Mouse (Mus musculus): ENCODE results near the gene Il17re. TPM values are rescaled to one million over a fixed set of nuclear protein-coding genes. Genes with fewer than 3 reads are reported as not detected.

The Il17re gene
- polyA plus RNA-seq, 1 experiment from 2014 or later = not detected

- H3K4me3 ChIP-seq (replicated peaks; ENCODE audit: low read depth, low read length) = peak overlapping the region; percentile 64
- no peaks in the 10 kb centered on the region for H3K27me3 ChIP-seq (ENCODE audit: control insufficient read depth, insufficient read depth, low read length)
- WGBS = 8% methylated on average over 10 of the region's 10 CpGs
- ATAC-seq (ENCODE audit: low FRiP score, low TSS enrichment) = peak; percentile 51
- H3K9me3 ChIP-seq (ENCODE audit: control insufficient read depth, low read length) = no peaks in the 10 kb centered on the region
- peaks cover 14% of the 10 kb centered on the region for H3K36me3 ChIP-seq (ENCODE audit: control insufficient read depth, insufficient read depth, low read length)
- H3K4me1 ChIP-seq (ENCODE audit: control insufficient read depth, insufficient read depth, low read length) = peaks cover 21% of the 10 kb centered on the region
- H3K27ac ChIP-seq (replicated peaks; ENCODE audit: low read depth, low read length) = peak overlapping the region; percentile 86
- peak; percentile 71 for DNase-seq
- H3K9ac ChIP-seq (replicated peaks; ENCODE audit: low read length) = peak overlapping the region; percentile 77
- H3K4me2 ChIP-seq (ENCODE audit: low read length) = peak overlapping the region; percentile 79
Measured at GRCm38 (mm10) chr6:113483729-113484128, 25.4 kb downstream of the Il17re start.

GRCm38 (mm10) chr6:113487125-113487576 is 28.9 kb downstream of the Il17re start:
- peaks cover 21% of the 10 kb centered on the region for H3K4me1 ChIP-seq (ENCODE audit: control insufficient read depth, insufficient read depth, low read length)
- H3K9me3 ChIP-seq (ENCODE audit: control insufficient read depth, low read length) = no peaks in the 10 kb centered on the region
- H3K27ac ChIP-seq (replicated peaks; ENCODE audit: low read depth, low read length) = no peak overlapping the region
- no peak for DNase-seq
- WGBS = 68% methylated on average over 7 of the region's 7 CpGs
- no peak for ATAC-seq (ENCODE audit: low FRiP score, low TSS enrichment)
- H3K27me3 ChIP-seq (ENCODE audit: control insufficient read depth, insufficient read depth, low read length) = no peaks in the 10 kb centered on the region
- H3K36me3 ChIP-seq (ENCODE audit: control insufficient read depth, insufficient read depth, low read length) = peaks cover 43% of the 10 kb centered on the region
- H3K9ac ChIP-seq (replicated peaks; ENCODE audit: low read length) = no peak overlapping the region
- no peak overlapping the region for H3K4me3 ChIP-seq (replicated peaks; ENCODE audit: low read depth, low read length)
- no peak overlapping the region for H3K4me2 ChIP-seq (ENCODE audit: low read length)

- no peaks in the 10 kb centered on the region for H3K9me3 ChIP-seq (ENCODE audit: control insufficient read depth, low read length)
- no peak overlapping the region for H3K27ac ChIP-seq (replicated peaks; ENCODE audit: low read depth, low read length)
- no peaks in the 10 kb centered on the region for H3K27me3 ChIP-seq (ENCODE audit: control insufficient read depth, insufficient read depth, low read length)
- WGBS = 95% methylated on average over 14 of the region's 14 CpGs
- H3K4me2 ChIP-seq (ENCODE audit: low read length) = no peak overlapping the region
- H3K9ac ChIP-seq (replicated peaks; ENCODE audit: low read length) = no peak overlapping the region
- peaks cover 11% of the 10 kb centered on the region for H3K4me1 ChIP-seq (ENCODE audit: control insufficient read depth, insufficient read depth, low read length)
- ATAC-seq (ENCODE audit: low FRiP score, low TSS enrichment) = no peak
- H3K36me3 ChIP-seq (ENCODE audit: control insufficient read depth, insufficient read depth, low read length) = peaks cover 53% of the 10 kb centered on the region
- no peak for DNase-seq
- no peak overlapping the region for H3K4me3 ChIP-seq (replicated peaks; ENCODE audit: low read depth, low read length)
Measured at GRCm38 (mm10) chr6:113489410-113489809, 31.1 kb downstream of the Il17re start.

- Histone ChIP-seq H3K4me1 (ENCODE audit: control insufficient read depth, insufficient read depth, low read length) (no peaks in the 10 kb centered on the region), H3K4me3 (replicated peaks; ENCODE audit: low read depth, low read length) (no peak overlapping the region), H3K4me2 (ENCODE audit: low read length) (no peak overlapping the region), H3K27ac (replicated peaks; ENCODE audit: low read depth, low read length) (no peak overlapping the region), H3K9ac (replicated peaks; ENCODE audit: low read length) (no peak overlapping the region), H3K36me3 (ENCODE audit: control insufficient read depth, insufficient read depth, low read length) (peaks cover 51% of the 10 kb centered on the region), H3K9me3 (ENCODE audit: control insufficient read depth, low read length) (no peaks in the 10 kb centered on the region), H3K27me3 (ENCODE audit: control insufficient read depth, insufficient read depth, low read length) (no peaks in the 10 kb centered on the region; the same call in 1 of the 2 replicates)
- ATAC-seq (ENCODE audit: low FRiP score, low TSS enrichment) = no peak
- DNase-seq = no peak
- 82% methylated on average over 24 of the region's 24 CpGs for WGBS
Measured at GRCm38 (mm10) chr6:113492101-113492864, 34.0 kb downstream of the Il17re start.

GRCm38 (mm10) chr6:113494258-113494788 is 36.0 kb downstream of the Il17re start:
- H3K4me1 ChIP-seq (ENCODE audit: control insufficient read depth, insufficient read depth, low read length) = no peaks in the 10 kb centered on the region
- WGBS = 2% methylated on average over 50 of the region's 54 CpGs
- H3K4me3 ChIP-seq (replicated peaks; ENCODE audit: low read depth, low read length) = peak overlapping the region; percentile 32
- H3K9ac ChIP-seq (replicated peaks; ENCODE audit: low read length) = peak overlapping the region; percentile 31
- H3K9me3 ChIP-seq (ENCODE audit: control insufficient read depth, low read length) = no peaks in the 10 kb centered on the region
- H3K4me2 ChIP-seq (ENCODE audit: low read length) = peak overlapping the region; percentile 55
- no peak overlapping the region for H3K27ac ChIP-seq (replicated peaks; ENCODE audit: low read depth, low read length)
- ATAC-seq (ENCODE audit: low FRiP score, low TSS enrichment) (peak; percentile 79; the same call in 1 of the 2 replicates), DNase-seq (peak; percentile 86)
- H3K27me3 ChIP-seq (ENCODE audit: control insufficient read depth, insufficient read depth, low read length) = no peaks in the 10 kb centered on the region; the same call in 1 of the 2 replicates
- peaks cover 40% of the 10 kb centered on the region for H3K36me3 ChIP-seq (ENCODE audit: control insufficient read depth, insufficient read depth, low read length)

- Histone ChIP-seq H3K4me1 (ENCODE audit: control insufficient read depth, insufficient read depth, low read length) (no peaks in the 10 kb centered on the region), H3K36me3 (ENCODE audit: control insufficient read depth, insufficient read depth, low read length) (peaks cover 31% of the 10 kb centered on the region), H3K4me3 (replicated peaks; ENCODE audit: low read depth, low read length) (peak overlapping the region; percentile 32; the same call in 1 of the 2 replicates), H3K9me3 (ENCODE audit: control insufficient read depth, low read length) (no peaks in the 10 kb centered on the region), H3K4me2 (ENCODE audit: low read length) (peak overlapping the region; percentile 55), H3K9ac (replicated peaks; ENCODE audit: low read length) (no peak overlapping the region), H3K27me3 (ENCODE audit: control insufficient read depth, insufficient read depth, low read length) (no peaks in the 10 kb centered on the region; the same call in 1 of the 2 replicates), H3K27ac (replicated peaks; ENCODE audit: low read depth, low read length) (no peak overlapping the region)
- no peak for ATAC-seq (ENCODE audit: low FRiP score, low TSS enrichment)
- DNase-seq = no peak
- 58% methylated on average over 28 of the region's 28 CpGs for WGBS
Measured at GRCm38 (mm10) chr6:113495071-113495675, 36.9 kb downstream of the Il17re start.

GRCm38 (mm10) chr6:113499346-113499745 is 41.1 kb downstream of the Il17re start:
- H3K27me3 ChIP-seq (ENCODE audit: control insufficient read depth, insufficient read depth, low read length) = no peaks in the 10 kb centered on the region; the same call in 1 of the 2 replicates
- H3K27ac ChIP-seq (replicated peaks; ENCODE audit: low read depth, low read length) = no peak overlapping the region
- 83% methylated on average over 6 of the region's 6 CpGs for WGBS
- ATAC-seq (ENCODE audit: low FRiP score, low TSS enrichment) (no peak), DNase-seq (no peak)
- no peak overlapping the region for H3K4me3 ChIP-seq (replicated peaks; ENCODE audit: low read depth, low read length)
- H3K36me3 ChIP-seq (ENCODE audit: control insufficient read depth, insufficient read depth, low read length) = 0 out of 2 replicates have a peak, but pooled peaks cover 5% of the 10 kb centered on the region
- no peaks in the 10 kb centered on the region for H3K9me3 ChIP-seq (ENCODE audit: control insufficient read depth, low read length)
- H3K4me2 ChIP-seq (ENCODE audit: low read length) = no peak overlapping the region
- H3K4me1 ChIP-seq (ENCODE audit: control insufficient read depth, insufficient read depth, low read length) = 0 out of 2 replicates have a peak, but pooled peaks cover 9% of the 10 kb centered on the region
- H3K9ac ChIP-seq (replicated peaks; ENCODE audit: low read length) = no peak overlapping the region

- Histone ChIP-seq H3K27me3 (ENCODE audit: control insufficient read depth, insufficient read depth, low read length) (no peaks in the 10 kb centered on the region; the same call in 1 of the 2 replicates), H3K36me3 (ENCODE audit: control insufficient read depth, insufficient read depth, low read length) (0 out of 2 replicates have a peak, but pooled peaks cover 5% of the 10 kb centered on the region), H3K9me3 (ENCODE audit: control insufficient read depth, low read length) (no peaks in the 10 kb centered on the region), H3K4me3 (replicated peaks; ENCODE audit: low read depth, low read length) (peak within 1 kb of the TSS; percentile 58), H3K4me2 (ENCODE audit: low read length) (peak within 1 kb of the TSS; percentile 67), H3K9ac (replicated peaks; ENCODE audit: low read length) (peak within 1 kb of the TSS; percentile 74), H3K4me1 (ENCODE audit: control insufficient read depth, insufficient read depth, low read length) (0 out of 2 replicates have a peak, but pooled peaks cover 9% of the 10 kb centered on the region), H3K27ac (replicated peaks; ENCODE audit: low read depth, low read length) (peak within 1 kb of the TSS; percentile 68)
- DNase-seq = peak; percentile 87
- ATAC-seq (ENCODE audit: low FRiP score, low TSS enrichment) = peak; percentile 84
- WGBS = 4% methylated on average over 32 of the region's 32 CpGs
Measured at GRCm38 (mm10) chr6:113501388-113502084, 43.3 kb downstream of the Il17re start, which contains the start of gene Prrt3. Prrt3 (minus strand) TSS chr6:113501931.
